Mouse (Mus musculus) liver, embryonic 11.5 days (tissue): ENCODE data around the gene Tcam1. TPM values are rescaled to one million over a fixed set of nuclear protein-coding genes. Genes with fewer than 3 reads are reported as not detected.

Experiments used
- ATAC-seq: fragments of 200-750 bp; cut with Nextera tagmentation; replicated peaks from 2 replicates; pipeline ENCODE4 v1.8.0; 2017; ENCODE audit warnings: moderate number of reproducible peaks, mild to moderate bottlenecking, moderate TSS enrichment, moderate library complexity; ENCODE audit not compliant: low FRiP score
- DNase-seq: peaks from one replicate; pipeline ENCODE4 v3.0.0-alpha.2; 2017; ENCODE audit warnings: low spot score
- H3K27ac ChIP-seq: fragments of 300-500 bp; sonication (generic); 2 replicates; pipeline ENCODE4 v1.5.1; 2014; ENCODE audit warnings: mild to moderate bottlenecking, low read depth, low read length, control low read depth
- H3K27me3 ChIP-seq: fragments of 300-500 bp; sonication (generic); replicated peaks from 2 replicates; pipeline ENCODE4 v1.6.1; 2014; ENCODE audit warnings: low read length, mixed read lengths; ENCODE audit not compliant: control insufficient read depth, insufficient read depth
- H3K36me3 ChIP-seq: fragments of 300-500 bp; sonication (generic); 2 replicates; pipeline ENCODE4 v1.6.1; 2014; ENCODE audit warnings: mild to moderate bottlenecking, low read length, moderate library complexity, mixed read lengths; ENCODE audit not compliant: control insufficient read depth, insufficient read depth
- H3K4me1 ChIP-seq: fragments of 300-500 bp; sonication (generic); replicated peaks from 2 replicates; pipeline ENCODE4 v1.6.1; 2014; ENCODE audit warnings: low read length, mixed read lengths; ENCODE audit not compliant: control insufficient read depth, insufficient read depth
- H3K4me2 ChIP-seq: fragments of 300-500 bp; sonication (generic); 2 replicates; pipeline ENCODE4 v1.6.1; 2014; ENCODE audit warnings: mild to moderate bottlenecking, control low read depth, moderate library complexity
- H3K4me3 ChIP-seq: fragments of 300-500 bp; sonication (generic); 2 replicates; pipeline ENCODE4 v1.5.1; 2014; ENCODE audit warnings: low read depth, low read length, control low read depth
- H3K9ac ChIP-seq: fragments of 300-500 bp; sonication (generic); 2 replicates; pipeline ENCODE4 v1.6.1; 2014; ENCODE audit warnings: low read depth, low read length, control low read depth
- H3K9me3 ChIP-seq: fragments of 300-500 bp; sonication (generic); 2 replicates; pipeline ENCODE4 v1.6.1; 2016; ENCODE audit warnings: low read length, inconsistent platforms, mixed read lengths; ENCODE audit not compliant: control insufficient read depth
- WGBS: fragments of 180-500 bp; shearing (Covaris S2); extraction: QIAGEN DNeasy Blood & Tissue Kit; methylation state at CpG from one replicate; pipeline ENCODE4 v1.1.7; 2014; 5-methylcytosine and 5-hydroxymethylcytosine counted together
- polyA plus RNA-seq: library from polyadenylated mRNA; unstranded; fragments of >200 nt; fragmentation: Nextera tagmentation; extraction: Ambion mirVana; gene quantifications from 2 replicates; pipeline ENCODE4 v1.2.1, GENCODE M21; 2014

Tcam1 gene
- polyA plus RNA-seq, 1 experiment from 2014 or later, result 1.2 TPM

GRCm38 (mm10) chr11:106260826-106261450 is 15.5 kb upstream of the Tcam1 start:
- ATAC-seq (no peak), DNase-seq (no peak)
- Histone ChIP-seq H3K27me3 (no peaks in the 10 kb centered on the region), H3K4me3 (no peak overlapping the region), H3K9ac (no peak overlapping the region), H3K4me1 (peaks cover 8% of the 10 kb centered on the region), H3K9me3 (no peaks in the 10 kb centered on the region), H3K27ac (no peak overlapping the region), H3K4me2 (no peak overlapping the region), H3K36me3 (peaks cover 65% of the 10 kb centered on the region)
- 85% methylated on average over 14 of the region's 14 CpGs for WGBS

- ATAC-seq (no peak), DNase-seq (no peak)
- no peak overlapping the region for H3K9ac ChIP-seq
- WGBS, result 87% methylated on average over 9 of the region's 9 CpGs
- no peaks in the 10 kb centered on the region for H3K27me3 ChIP-seq
- peaks cover 18% of the 10 kb centered on the region for H3K4me1 ChIP-seq
- H3K9me3 ChIP-seq, result no peaks in the 10 kb centered on the region
- H3K36me3 ChIP-seq, result peaks cover 72% of the 10 kb centered on the region
- no peak overlapping the region for H3K27ac ChIP-seq
- H3K4me2 ChIP-seq, result no peak overlapping the region
- H3K4me3 ChIP-seq, result no peak overlapping the region
Observed at GRCm38 (mm10) chr11:106263963-106264362, 12.5 kb upstream of the Tcam1 start.

- H3K4me2 ChIP-seq, result no peak overlapping the region
- peaks cover 22% of the 10 kb centered on the region for H3K4me1 ChIP-seq
- DNase-seq (no peak), ATAC-seq (no peak)
- peaks cover 68% of the 10 kb centered on the region for H3K36me3 ChIP-seq
- H3K9ac ChIP-seq, result no peak overlapping the region
- H3K9me3 ChIP-seq, result no peaks in the 10 kb centered on the region
- no peak overlapping the region for H3K27ac ChIP-seq
- no peaks in the 10 kb centered on the region for H3K27me3 ChIP-seq
- H3K4me3 ChIP-seq, result no peak overlapping the region
- 91% methylated on average over 15 of the region's 15 CpGs for WGBS
Observed at GRCm38 (mm10) chr11:106264988-106265387, 11.5 kb upstream of the Tcam1 start.

GRCm38 (mm10) chr11:106265570-106265969 is 10.9 kb upstream of the Tcam1 start:
- Histone ChIP-seq H3K36me3 (peaks cover 68% of the 10 kb centered on the region), H3K4me2 (no peak overlapping the region), H3K27me3 (no peaks in the 10 kb centered on the region), H3K9me3 (no peaks in the 10 kb centered on the region), H3K27ac (no peak overlapping the region), H3K4me3 (no peak overlapping the region), H3K9ac (no peak overlapping the region), H3K4me1 (peaks cover 26% of the 10 kb centered on the region)
- DNase-seq (no peak), ATAC-seq (no peak)
- WGBS, result 87% methylated on average over 4 of the region's 4 CpGs

GRCm38 (mm10) chr11:106266431-106266830 is 10.0 kb upstream of the Tcam1 start:
- Histone ChIP-seq H3K9me3 (no peaks in the 10 kb centered on the region), H3K4me3 (no peak overlapping the region), H3K36me3 (peaks cover 61% of the 10 kb centered on the region), H3K27me3 (no peaks in the 10 kb centered on the region), H3K4me1 (peaks cover 31% of the 10 kb centered on the region), H3K9ac (no peak overlapping the region), H3K4me2 (no peak overlapping the region), H3K27ac (no peak overlapping the region)
- DNase-seq (no peak), ATAC-seq (no peak)
- 89% methylated on average over 10 of the region's 10 CpGs for WGBS

- H3K4me2 ChIP-seq, result peak overlapping the region; percentile 29; the same call in 1 of the 2 replicates
- H3K27me3 ChIP-seq, result no peaks in the 10 kb centered on the region
- H3K4me3 ChIP-seq, result no peak overlapping the region
- H3K9me3 ChIP-seq, result no peaks in the 10 kb centered on the region
- 72% methylated on average over 15 of the region's 15 CpGs for WGBS
- H3K9ac ChIP-seq, result no peak overlapping the region
- no peak for DNase-seq
- H3K27ac ChIP-seq, result 0 out of 2 replicates have a peak overlapping the region, but pooled peaks have one; percentile 15
- H3K36me3 ChIP-seq, result peaks cover 51% of the 10 kb centered on the region
- peaks cover 35% of the 10 kb centered on the region for H3K4me1 ChIP-seq
- ATAC-seq, result no peak
Observed at GRCm38 (mm10) chr11:106267311-106267852, 9.1 kb upstream of the Tcam1 start.

- DNase-seq (no peak), ATAC-seq (no peak)
- no peaks in the 10 kb centered on the region for H3K9me3 ChIP-seq
- H3K4me1 ChIP-seq, result peaks cover 35% of the 10 kb centered on the region
- WGBS, result 78% methylated on average over 5 of the region's 5 CpGs
- H3K9ac ChIP-seq, result no peak overlapping the region
- H3K27me3 ChIP-seq, result no peaks in the 10 kb centered on the region
- H3K4me3 ChIP-seq, result no peak overlapping the region
- H3K27ac ChIP-seq, result peak overlapping the region; percentile 20; the same call in 1 of the 2 replicates
- peaks cover 47% of the 10 kb centered on the region for H3K36me3 ChIP-seq
- H3K4me2 ChIP-seq, result peak overlapping the region; percentile 46
Observed at GRCm38 (mm10) chr11:106267871-106268270, 8.6 kb upstream of the Tcam1 start.

- peaks cover 40% of the 10 kb centered on the region for H3K36me3 ChIP-seq
- peak overlapping the region; percentile 46 for H3K4me2 ChIP-seq
- H3K9ac ChIP-seq, result no peak overlapping the region
- 58% methylated on average over 8 of the region's 8 CpGs for WGBS
- peak; percentile 50 for DNase-seq
- peaks cover 35% of the 10 kb centered on the region for H3K4me1 ChIP-seq
- H3K27me3 ChIP-seq, result no peaks in the 10 kb centered on the region
- H3K27ac ChIP-seq, result peak overlapping the region; percentile 20
- no peak overlapping the region for H3K4me3 ChIP-seq
- H3K9me3 ChIP-seq, result no peaks in the 10 kb centered on the region
- no peak for ATAC-seq
Observed at GRCm38 (mm10) chr11:106268326-106269059, 8.0 kb upstream of the Tcam1 start.
